Mouse (Mus musculus) embryo, embryonic 10.5 days (tissue): ENCODE measurements at regions not wholly inside any gene's neighbourhood (a gene's known extent, or its start where the extent isn't known, plus 50 kb on each side); places are given as distances from the start of the nearest gene placed in this dataset.

Experiments
- DNase-seq: peaks from one replicate; pipeline ENCODE4 v3.0.0-alpha.2; 2015; ENCODE audit warnings: low spot score

DNA sequence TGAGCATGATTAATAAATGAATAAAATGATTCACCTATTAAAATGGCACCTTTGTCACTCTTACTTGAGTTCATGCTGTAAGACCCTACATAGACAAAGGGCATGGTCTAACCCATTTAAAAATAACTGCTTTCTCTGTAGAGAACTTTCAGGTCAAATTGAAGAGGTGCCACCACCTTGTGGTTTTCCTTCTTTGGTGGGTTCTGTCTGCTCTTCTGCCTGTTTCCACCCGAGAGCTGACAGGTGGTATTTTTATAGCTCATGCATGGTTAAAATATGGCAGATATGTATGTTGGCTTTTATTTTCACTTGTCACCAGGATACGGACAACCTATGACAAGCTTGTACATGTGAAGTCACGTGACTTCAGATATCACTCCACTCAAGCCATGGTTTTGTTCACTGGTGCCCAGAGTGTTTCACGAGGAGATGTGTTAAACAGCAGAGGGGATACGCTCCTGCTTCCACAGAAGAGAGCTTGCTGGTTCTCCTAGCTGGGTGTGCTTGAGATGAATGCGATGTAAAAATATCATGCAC, 794.3 kb upstream of the Car8 start:
- no peak for DNase-seq

DNA sequence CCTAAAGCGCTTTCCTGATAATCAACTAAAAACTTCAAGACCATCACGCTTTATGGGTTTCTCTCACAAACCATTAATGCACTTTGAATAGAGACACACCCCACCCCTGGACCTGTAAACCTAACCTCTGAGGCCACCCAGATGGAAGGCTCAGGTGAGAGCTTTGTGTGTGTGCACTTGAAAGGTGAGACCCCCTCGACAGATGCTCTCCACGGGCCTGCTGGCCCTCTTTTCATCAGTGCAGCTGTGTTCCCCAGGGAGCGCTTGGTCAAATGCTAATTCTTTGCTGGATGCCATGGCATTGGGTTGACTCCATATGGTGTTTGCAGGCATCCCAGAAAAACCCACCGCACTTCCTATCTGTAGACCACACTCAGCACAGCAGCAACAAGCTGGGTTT, 792.8 kb upstream of the Car8 start:
- no peak for DNase-seq

DNA sequence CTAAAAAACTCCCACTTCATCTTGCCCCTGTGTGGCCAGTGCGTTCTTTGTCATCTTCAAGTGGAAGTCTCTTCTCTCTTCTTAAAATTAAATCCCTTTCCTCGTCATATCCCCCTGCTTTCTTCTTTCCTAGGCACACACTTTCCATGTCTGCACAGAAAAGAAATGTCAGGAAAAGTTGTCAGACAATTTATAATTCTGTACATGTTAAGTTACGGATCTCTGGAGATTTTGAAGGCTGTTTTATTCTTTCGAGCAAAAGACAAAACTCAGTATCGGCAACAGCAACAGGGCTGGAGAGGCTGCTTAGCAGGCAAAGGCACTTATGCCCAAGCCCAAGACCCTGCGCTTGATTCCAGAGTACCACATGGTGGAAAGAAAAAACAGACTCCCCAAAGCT, 790.1 kb upstream of the Car8 start:
- DNase-seq: peak; percentile 47

DNA sequence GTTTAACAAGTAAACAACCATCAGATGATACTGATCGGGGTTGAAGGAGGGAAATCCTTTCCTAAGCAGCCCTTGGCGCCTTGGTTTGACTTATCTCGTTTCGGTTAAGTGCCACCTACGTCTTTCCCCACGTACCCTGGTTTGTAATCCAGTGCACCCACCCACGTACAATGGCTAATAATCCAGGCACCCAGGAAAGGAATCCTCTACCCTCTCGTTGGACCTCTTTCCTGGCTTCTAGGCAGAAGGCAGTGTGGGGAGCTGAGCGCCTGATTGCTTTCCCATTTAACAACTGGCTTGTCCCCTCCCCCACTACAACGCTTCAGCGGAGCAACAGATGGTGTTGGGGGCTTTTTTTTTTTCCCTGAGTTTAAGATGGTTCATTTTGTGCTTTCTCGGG, 789.6 kb upstream of the Car8 start:
- peak; percentile 87 for DNase-seq

DNA sequence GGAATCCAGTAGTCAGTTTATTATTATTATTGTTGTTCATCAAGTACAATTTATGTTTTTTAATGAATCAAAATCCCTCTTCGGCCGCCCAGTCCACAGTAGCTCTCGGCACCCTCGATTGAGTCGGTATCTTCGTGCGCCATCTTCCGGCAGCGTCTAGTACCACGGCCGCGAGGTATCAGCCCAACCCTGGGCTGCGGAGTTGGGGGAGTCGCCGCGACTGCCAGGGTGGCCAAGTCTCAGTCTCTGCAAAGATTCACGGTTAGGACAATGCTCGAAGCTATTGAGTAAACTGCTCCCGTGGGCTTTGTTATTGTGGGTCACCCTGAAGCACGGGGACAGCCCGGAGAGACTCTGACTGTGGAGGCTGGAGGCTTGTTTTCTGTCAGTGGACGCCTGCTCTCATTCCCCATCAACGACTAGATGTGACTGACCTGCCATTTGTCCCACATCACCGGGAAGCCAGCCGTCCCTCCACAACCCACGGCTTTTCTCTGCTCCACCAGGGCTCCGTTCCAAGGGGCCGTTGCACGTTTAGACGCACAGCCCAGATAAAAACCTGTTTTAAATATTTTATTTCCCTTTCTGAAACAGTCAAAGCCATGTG, 789.1 kb upstream of the Car8 start:
- peak; percentile 95 for DNase-seq

DNA sequence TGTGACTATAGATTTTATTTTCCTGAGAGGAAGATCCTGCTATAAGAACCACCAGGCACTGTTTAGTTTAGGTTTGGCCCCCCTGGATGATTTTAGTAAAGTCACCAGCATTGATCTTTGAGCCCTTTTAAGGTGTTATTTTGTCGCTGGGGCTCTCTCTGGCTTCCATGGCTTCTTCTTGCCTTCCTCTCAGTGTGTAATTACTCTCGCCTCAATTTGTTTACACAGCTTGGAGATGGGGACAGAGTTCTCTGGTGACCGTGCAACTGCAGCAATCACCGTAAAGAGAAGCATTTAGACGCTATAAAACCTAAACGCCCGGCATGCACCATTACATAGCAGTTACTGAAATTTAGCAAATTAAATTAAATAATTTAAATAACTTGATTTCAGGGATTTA, 788.5 kb upstream of the Car8 start:
- no peak for DNase-seq

DNA sequence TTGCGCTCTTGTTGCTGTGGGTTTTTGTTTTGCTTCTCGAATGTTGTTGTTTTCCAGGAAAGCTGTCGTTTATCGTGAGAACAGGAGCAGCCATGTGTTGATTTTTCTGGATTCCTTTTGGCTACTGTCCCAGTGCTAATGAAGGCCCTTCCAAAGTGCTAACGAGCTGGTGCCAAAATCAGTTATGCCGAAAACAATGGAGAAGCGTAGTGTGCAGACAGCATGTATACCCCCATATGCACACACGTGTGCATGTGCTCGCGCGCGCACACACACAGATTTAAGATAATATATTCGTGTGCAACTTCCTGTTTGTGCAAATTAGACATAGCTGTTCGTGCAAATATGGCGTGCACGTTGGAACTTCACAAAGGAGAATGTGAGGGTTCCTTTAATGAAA, 788.0 kb upstream of the Car8 start:
- DNase-seq: no peak

DNA sequence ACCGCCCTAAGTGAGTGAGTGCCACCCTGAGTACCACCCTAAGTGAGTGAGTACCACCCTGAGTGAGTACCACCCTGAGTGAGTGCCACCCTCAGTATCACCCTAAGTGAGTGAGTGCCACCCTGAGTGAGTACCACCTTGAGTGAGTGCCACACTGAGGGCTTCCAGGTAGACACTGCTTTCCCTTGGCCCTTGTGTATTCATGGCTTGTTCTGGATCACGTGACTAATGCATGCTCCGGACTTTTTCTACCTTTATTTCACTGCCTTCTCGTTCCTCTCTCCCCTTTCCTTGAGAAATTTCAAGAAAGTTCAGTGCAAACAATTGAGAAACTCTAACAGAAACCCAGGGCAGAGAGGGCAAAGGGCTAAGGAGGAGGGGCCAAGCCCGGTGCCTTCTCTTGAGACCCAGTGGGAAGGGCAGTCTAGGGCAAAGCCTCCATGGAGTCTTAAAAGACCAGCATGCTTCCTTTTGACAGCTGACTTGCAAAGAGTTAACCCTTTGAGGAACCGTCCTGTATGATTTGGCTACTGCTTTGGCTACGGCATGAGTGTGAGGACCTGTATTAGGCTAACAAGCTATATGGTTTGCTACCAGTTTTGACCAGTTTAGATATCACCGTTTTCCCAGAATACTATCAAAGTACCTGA, 787.1 kb upstream of the Car8 start:
- DNase-seq: peak; percentile 56

DNA sequence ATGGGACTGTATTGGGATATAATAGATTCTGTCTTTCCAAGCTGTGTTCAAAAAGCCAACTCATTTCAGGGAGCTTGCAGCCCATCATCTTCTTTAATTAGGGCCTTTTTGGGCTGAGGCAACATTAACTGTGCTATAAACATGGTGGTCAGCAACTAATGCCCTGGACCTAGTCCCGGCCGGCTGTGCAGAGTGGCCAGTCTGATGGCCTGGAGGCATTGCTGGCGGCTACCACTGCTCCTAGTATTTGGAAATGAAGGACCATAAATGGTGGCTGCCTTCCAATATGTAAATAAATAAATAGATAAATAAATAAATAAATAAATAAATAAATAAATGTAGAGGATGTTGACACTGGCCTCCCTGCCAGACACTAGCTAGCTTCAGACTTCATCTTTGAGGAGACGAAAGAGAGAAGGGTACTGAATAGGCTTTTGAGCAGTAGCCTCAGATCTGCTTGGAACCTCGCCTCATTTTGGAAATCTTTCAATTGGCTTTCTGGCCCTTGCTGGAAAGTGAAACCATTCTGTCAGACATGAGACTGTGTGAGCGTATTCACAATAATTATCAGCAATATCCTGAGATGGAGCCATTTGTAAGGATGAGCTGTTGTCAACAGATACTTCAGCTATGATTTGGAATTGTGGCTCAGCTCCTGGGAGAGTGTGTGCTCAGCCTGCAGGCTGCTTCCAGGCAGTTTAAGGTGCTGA, 785.5 kb upstream of the Car8 start:
- no peak for DNase-seq

DNA sequence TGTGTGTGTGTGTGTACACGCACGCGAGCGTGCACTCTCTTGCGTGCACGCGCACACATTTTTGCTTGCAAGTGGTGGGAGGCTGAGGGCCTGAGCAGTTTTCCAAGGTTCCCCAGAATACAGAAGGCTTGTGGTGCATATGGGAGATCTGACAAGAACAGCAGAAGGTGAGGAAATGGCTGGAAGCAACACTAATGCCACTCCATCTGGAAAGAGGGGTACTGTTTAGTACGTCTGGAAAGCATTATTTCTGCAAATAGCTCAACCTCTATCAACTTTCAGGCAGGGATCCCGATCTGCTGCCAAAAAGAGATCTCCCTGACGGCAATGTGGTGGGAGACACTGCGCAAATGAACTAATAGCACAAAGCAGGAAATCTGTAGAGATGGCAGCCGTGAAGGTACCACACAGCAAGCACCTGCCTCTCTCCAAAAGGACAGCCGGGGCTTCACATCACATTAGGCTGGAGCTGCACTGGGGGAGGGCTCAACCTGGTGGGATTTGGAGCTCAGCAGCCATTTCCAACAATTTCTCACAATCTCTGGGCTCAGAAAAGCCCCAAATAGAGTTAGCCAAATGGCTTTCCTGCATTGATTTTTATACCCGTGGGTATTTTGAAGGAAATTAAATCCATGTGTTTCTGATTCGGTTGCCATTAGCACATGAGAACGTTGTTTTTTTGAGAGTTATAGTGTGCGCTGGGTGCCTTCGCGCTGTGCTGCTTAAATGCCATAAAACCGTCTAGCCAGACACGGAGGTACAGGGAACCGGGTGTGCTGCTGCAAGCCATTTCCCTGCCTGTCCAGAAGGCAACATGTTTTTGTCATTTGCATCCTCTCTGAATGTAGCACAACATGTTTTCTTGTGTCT, 780.6 kb upstream of the Car8 start:
- DNase-seq: peak; percentile 36

DNA sequence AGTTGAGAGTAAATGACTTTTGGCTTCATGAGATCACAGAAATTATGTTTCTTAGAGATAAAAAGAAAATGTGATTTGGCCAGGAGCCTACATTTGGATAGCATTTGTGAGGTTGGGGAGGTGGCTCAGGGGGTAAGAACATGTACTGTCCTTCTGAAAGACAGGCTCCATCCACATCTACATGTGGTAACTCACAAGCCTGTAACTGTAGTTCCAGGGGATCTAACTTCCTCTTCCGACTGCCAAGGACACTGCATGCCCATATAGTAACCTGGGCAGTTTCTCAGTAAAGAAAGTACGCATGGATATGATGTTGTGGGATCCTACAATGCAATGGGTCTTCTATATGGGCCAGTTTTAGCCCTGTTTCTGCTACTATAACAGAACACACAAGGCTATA, 779.4 kb upstream of the Car8 start:
- no peak for DNase-seq

DNA sequence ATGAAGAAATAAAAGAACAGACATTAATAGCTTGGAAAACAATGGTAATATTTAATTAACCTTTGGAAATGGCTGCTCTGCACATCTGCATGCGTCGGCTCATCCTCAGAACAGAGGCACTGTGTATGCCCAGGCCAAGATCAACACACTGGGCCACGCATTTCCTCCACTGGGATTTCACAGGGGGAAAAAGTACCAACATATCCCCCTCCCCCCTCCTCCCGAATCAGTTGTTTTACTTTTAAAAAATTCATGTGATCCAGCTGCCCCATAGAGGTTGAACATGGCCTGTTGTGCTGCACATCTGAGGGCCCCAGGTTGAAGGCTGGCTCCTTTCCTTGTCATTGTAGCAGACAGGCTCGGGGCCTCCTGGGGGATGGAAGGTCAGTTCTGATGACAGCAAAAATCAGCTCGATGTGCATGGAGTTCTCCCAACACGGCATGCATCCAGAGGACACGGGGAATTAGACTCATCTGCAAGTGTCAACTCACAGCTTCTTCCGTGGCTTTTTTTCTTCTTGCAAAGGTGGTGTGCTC, 777.7 kb upstream of the Car8 start:
- DNase-seq: peak; percentile 45

DNA sequence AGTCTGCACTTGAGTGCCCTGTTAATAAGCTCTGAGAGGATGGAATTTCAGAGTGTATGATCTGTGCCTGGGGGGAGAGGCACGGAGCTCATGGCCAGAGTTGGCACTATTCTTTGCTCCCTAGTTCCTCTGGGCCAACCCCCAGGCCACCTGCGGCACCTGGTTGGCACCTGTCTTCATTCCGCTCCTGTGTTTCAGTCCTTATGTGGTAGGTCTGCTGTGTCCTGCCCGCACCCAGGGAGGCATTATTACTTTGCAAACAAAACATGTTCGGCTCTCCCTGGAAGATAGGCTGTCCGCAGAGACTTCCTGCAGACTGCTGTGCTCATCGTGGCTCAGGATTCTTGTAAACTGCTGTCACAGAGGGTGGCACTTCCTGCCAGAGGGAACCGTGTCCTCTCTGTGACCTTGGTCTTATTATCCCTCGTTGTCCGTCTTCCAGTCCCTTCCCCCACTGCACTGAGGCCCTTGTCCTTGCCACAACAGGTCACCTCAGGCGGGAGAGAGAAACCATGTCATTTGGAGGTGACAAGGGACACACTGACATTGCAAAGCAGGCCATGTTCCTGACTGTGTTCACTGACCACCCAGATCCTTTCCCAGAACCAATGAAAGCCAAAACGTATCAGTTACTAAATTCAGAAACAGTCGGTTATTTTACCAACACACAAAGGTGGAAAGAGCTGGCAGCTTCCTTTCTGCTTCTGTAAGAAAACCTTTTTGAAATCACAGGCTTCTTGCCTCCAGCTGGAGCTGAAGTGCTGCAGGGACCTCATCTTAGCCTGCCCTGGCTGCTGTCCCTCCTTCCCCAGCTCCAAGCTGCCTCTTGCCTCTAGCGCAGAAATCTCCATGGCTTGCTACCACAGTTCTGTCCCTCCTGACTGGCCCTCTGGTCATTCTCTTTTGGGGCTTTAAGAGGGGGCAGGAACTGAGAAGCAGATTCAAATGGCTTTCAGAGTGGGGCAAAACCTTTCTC, 777.0 kb upstream of the Car8 start:
- DNase-seq: peak; percentile 77

DNA sequence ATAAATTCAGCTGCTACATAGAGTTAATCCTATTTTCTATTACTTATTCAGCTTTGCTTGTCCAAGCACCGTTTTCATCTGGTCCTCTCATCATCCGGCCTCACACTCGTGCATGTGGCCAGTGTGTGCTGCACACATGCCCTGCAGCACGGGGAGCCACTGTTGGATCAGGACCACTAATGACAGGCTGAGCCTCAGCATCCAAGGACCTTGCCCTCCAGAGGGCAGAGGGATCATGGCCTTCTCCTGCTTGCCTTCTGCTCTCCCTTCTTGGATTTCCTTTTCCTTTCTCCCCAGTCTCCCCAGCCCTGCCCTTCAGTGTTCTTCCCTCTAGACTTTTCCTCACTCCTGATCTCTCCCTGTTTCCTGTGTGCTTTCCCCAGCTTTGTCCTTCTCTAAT, 776.1 kb upstream of the Car8 start:
- no peak for DNase-seq

DNA sequence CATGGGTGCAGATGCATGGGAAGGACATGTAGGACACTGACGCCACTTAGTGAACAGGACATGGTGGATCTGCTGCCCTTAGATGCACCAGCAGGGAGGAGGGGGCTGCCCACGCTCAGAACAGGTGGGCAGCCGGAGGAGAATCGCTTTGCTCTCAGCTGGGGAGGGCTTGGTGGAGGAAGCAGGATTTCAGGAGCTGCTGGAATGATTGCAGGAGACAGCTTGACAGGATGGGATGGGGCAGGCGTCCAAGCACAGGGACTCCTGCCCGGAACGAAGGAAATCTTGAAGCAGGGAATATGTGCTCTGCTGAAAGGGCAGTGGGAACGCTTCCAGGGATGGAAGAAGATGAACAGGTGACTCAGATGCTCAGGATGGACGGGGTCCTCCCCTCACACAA, 773.9 kb upstream of the Car8 start:
- DNase-seq: no peak

DNA sequence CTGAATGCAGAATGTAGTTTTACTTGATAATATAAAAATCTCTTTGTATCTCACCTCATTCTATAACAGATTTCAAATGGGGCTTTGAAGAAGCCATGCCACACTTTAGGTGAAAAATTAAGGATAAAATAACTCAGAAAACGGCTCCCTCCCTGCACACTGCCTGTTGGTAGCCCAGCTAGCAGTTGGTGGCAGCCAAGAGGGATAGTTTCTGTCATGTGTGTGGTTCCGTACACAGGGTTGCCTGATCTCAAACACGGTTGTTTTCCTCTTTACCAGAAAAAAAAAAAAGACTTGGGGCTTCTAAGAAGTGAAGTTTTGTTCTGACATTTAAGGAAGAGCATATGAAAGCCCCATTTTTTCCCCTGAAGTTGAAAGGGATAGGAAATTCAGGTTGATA, 773.1 kb upstream of the Car8 start:
- no peak for DNase-seq

DNA sequence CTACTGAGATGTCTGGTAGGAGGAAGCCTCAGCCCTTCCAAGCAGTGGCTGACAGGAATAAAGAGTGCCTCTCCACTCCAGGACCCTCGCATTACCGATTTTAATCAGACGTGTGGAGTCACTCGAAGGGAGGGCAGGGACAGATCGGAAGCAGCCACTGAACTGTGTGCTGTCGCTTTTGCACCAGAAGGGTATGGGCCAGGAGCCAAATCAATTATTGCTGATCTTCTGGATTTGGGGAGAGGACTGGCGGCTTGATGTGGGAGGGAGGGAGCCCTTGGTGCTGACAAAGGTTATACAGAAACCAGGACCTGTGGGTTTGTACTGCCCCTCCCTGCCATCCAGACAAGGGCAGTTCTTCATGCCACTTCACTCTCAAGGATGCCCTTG, 772.3 kb upstream of the Car8 start:
- peak; percentile 38 for DNase-seq

DNA sequence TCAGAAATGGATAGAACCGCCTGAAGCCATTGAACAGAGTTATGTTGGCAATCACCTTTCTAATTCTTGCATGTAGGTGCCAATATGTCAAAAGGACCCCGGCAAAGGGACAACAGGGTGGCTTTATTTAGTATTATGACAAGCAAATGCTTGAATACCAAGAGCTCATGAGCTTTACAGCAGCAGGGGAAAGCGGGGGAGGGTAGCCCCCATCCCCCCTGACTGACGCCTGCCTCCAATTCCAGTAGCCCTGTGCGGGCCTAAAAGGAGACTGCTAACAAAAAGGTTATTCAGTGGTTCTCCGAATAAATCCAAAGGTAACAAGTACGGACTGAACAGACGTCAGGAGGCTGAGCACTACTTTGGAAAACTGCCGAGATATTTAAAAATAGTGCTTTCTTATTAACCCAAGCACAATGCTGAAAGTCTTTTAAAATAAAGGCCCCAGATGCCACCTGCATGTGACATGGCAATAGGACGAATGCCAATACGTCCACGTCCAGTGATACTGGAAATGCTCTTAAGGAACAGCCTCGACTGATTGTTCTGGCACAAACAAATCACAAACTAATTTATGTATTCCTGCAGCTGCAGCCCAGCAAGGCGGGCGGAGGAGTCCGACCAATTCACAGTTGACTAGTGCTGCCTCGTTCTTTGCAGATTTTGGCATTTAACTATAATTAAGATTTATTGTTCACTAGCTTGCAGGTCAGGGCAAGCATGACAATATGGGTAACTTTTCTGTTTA, 771.7 kb upstream of the Car8 start:
- DNase-seq: no peak

DNA sequence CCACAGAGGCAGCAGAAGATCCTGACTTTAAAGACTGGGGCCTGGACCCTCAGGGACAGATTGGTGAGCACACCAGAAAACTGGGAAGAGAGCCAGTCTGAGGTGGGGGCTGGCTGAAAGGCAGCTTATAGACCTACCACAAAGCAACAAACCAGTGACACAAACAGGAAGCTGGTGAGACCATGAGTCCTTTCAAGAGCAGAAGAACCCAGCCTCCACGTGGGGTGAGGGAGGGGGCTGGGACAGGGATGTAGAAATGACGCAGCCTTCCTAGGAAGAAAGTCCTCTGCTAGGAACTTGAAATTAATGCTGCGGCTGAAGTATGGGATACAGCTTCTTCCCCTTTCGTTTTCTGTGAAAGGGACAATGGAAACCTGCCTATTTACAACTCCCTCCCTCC, 770.8 kb upstream of the Car8 start:
- no peak for DNase-seq

DNA sequence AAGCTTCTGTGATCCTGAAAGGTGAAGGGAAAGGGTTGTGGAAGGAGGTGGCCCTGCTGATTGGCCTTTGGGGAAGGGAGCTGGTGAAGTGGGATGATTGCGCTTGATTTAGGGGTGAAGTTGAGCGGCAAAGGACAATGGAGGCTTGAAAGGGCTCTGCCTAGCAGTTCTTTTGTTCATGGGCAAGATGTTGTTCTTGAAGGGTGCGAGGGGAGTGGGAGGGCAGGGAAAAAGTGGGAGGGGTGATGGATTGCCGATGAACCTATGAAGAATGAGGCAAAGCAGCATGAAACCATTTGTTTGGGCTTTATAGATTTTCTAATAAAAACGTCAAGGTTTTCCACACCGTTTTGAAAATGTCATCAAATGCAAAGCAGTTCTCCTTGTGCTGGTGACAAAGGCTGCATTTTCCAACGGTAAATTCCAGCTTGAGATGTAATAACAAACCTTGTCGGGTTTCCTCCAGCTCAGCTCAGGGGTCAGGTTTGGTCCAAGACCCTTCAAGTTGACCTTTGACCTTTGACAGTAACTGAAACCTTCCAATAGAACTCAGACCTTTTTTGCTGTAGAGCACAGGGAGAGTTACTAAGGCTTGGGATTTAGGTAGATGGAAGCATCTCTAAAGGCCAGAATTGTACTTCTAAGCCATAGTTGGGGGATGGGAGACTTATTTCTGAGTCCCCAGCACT, 767.2 kb upstream of the Car8 start:
- peak; percentile 82 for DNase-seq
